Mouse (Mus musculus): ENCODE measurements around the gene Slc6a1. TPM values are rescaled to one million over a fixed set of nuclear protein-coding genes. Genes with fewer than 3 reads are reported as not detected.
A peak's percentile ranks its signal among the peaks of the same experiment; 100 is the strongest.

Gene Slc6a1
- polyA plus RNA-seq (2015; fragmentation: Nextera tagmentation; extraction: Ambion mirVana) = 0.09 and 0.14 TPM in 2 replicates

- under 1% methylated on average over 51 of the region's 51 CpGs for WGBS
- Histone ChIP-seq H3K36me3 (no peaks in the 10 kb centered on the region), H3K4me2 (peak within 1 kb of the TSS; percentile 49), H3K4me1 (peaks cover 6% of the 10 kb centered on the region), H3K9me3 (replicated peaks) (no peaks in the 10 kb centered on the region), H3K27me3 (peaks cover 89% of the 10 kb centered on the region), H3K9ac (no peak within 1 kb of the TSS), H3K4me3 (replicated peaks) (peak within 1 kb of the TSS; percentile 27), H3K27ac (no peak within 1 kb of the TSS)
- ATAC-seq (replicated peaks; ENCODE audit: low FRiP score) = peak; percentile 91
These were observed at the start of gene Slc6a1 for GRCm38 (mm10) chr6:114282469-114283277. Gene Slc6a1, plus strand, starts transcription at chr6:114282635.

- Histone ChIP-seq H3K4me3 (replicated peaks) (no peak overlapping the region), H3K36me3 (no peaks in the 10 kb centered on the region), H3K27me3 (peaks cover 4% of the 10 kb centered on the region; the same call in 1 of the 2 replicates), H3K9ac (no peak overlapping the region), H3K4me2 (no peak overlapping the region), H3K27ac (no peak overlapping the region), H3K9me3 (replicated peaks) (no peaks in the 10 kb centered on the region), H3K4me1 (no peaks in the 10 kb centered on the region)
- 22% methylated on average over 6 of the region's 6 CpGs for WGBS
- no peak for ATAC-seq (replicated peaks; ENCODE audit: low FRiP score)
These were observed 43.4 kb upstream of the Slc6a1 start for GRCm38 (mm10) chr6:114238892-114239644.

- Histone ChIP-seq H3K27me3 (peaks cover 3% of the 10 kb centered on the region; the same call in 1 of the 2 replicates), H3K4me2 (no peak overlapping the region), H3K27ac (no peak overlapping the region), H3K36me3 (no peaks in the 10 kb centered on the region), H3K4me1 (no peaks in the 10 kb centered on the region), H3K9me3 (replicated peaks) (no peaks in the 10 kb centered on the region), H3K9ac (no peak overlapping the region), H3K4me3 (replicated peaks) (no peak overlapping the region)
- WGBS = 74% methylated on average over 11 of the region's 11 CpGs
- ATAC-seq (replicated peaks; ENCODE audit: low FRiP score) = no peak
These were observed 36.8 kb upstream of the Slc6a1 start for GRCm38 (mm10) chr6:114245665-114246064.

- WGBS = 6% methylated on average over 5 of the region's 5 CpGs
- Histone ChIP-seq H3K4me2 (no peak overlapping the region), H3K27me3 (peaks cover 7% of the 10 kb centered on the region), H3K4me3 (replicated peaks) (no peak overlapping the region), H3K36me3 (no peaks in the 10 kb centered on the region), H3K4me1 (no peaks in the 10 kb centered on the region), H3K9me3 (replicated peaks) (no peaks in the 10 kb centered on the region), H3K9ac (no peak overlapping the region), H3K27ac (no peak overlapping the region)
- no peak for ATAC-seq (replicated peaks; ENCODE audit: low FRiP score)
These were observed 32.1 kb upstream of the Slc6a1 start for GRCm38 (mm10) chr6:114250311-114250710.

GRCm38 (mm10) chr6:114254927-114255326 lies 27.5 kb upstream of the Slc6a1 start:
- H3K27ac ChIP-seq = no peak overlapping the region
- no peaks in the 10 kb centered on the region for H3K36me3 ChIP-seq
- no peaks in the 10 kb centered on the region for H3K9me3 ChIP-seq (replicated peaks)
- H3K4me2 ChIP-seq = no peak overlapping the region
- H3K27me3 ChIP-seq = peaks cover 11% of the 10 kb centered on the region
- H3K9ac ChIP-seq = no peak overlapping the region
- 55% methylated on average over 14 of the region's 14 CpGs for WGBS
- ATAC-seq (replicated peaks; ENCODE audit: low FRiP score) = no peak
- no peak overlapping the region for H3K4me3 ChIP-seq (replicated peaks)
- no peaks in the 10 kb centered on the region for H3K4me1 ChIP-seq

GRCm38 (mm10) chr6:114257762-114258361 lies 24.6 kb upstream of the Slc6a1 start:
- 80% methylated on average over 1 of the region's 1 CpGs for WGBS
- no peaks in the 10 kb centered on the region for H3K36me3 ChIP-seq
- H3K4me2 ChIP-seq = no peak overlapping the region
- no peaks in the 10 kb centered on the region for H3K9me3 ChIP-seq (replicated peaks)
- H3K9ac ChIP-seq = no peak overlapping the region
- no peak overlapping the region for H3K4me3 ChIP-seq (replicated peaks)
- ATAC-seq (replicated peaks; ENCODE audit: low FRiP score) = no peak
- H3K27ac ChIP-seq = no peak overlapping the region
- no peaks in the 10 kb centered on the region for H3K4me1 ChIP-seq
- peaks cover 8% of the 10 kb centered on the region for H3K27me3 ChIP-seq

GRCm38 (mm10) chr6:114258661-114259193 lies 23.7 kb upstream of the Slc6a1 start:
- Histone ChIP-seq H3K27ac (no peak overlapping the region), H3K36me3 (no peaks in the 10 kb centered on the region), H3K27me3 (peaks cover 12% of the 10 kb centered on the region), H3K4me2 (no peak overlapping the region), H3K4me3 (replicated peaks) (no peak overlapping the region), H3K9me3 (replicated peaks) (no peaks in the 10 kb centered on the region), H3K9ac (no peak overlapping the region), H3K4me1 (no peaks in the 10 kb centered on the region)
- no peak for ATAC-seq (replicated peaks; ENCODE audit: low FRiP score)
- 58% methylated on average over 3 of the region's 3 CpGs for WGBS

- WGBS = 64% methylated on average over 6 of the region's 6 CpGs
- no peak for ATAC-seq (replicated peaks; ENCODE audit: low FRiP score)
- H3K9ac ChIP-seq = no peak overlapping the region
- no peak overlapping the region for H3K4me3 ChIP-seq (replicated peaks)
- no peak overlapping the region for H3K27ac ChIP-seq
- H3K36me3 ChIP-seq = no peaks in the 10 kb centered on the region
- peaks cover 29% of the 10 kb centered on the region for H3K27me3 ChIP-seq
- H3K9me3 ChIP-seq (replicated peaks) = no peaks in the 10 kb centered on the region
- H3K4me2 ChIP-seq = no peak overlapping the region
- no peaks in the 10 kb centered on the region for H3K4me1 ChIP-seq
These were observed 20.8 kb upstream of the Slc6a1 start for GRCm38 (mm10) chr6:114261609-114262008.

- WGBS = 40% methylated on average over 3 of the region's 3 CpGs
- ATAC-seq (replicated peaks; ENCODE audit: low FRiP score) = no peak
- H3K4me3 ChIP-seq (replicated peaks) = no peak overlapping the region
- no peaks in the 10 kb centered on the region for H3K4me1 ChIP-seq
- no peak overlapping the region for H3K4me2 ChIP-seq
- no peak overlapping the region for H3K27ac ChIP-seq
- H3K9ac ChIP-seq = no peak overlapping the region
- H3K9me3 ChIP-seq (replicated peaks) = no peaks in the 10 kb centered on the region
- H3K36me3 ChIP-seq = no peaks in the 10 kb centered on the region
- peaks cover 36% of the 10 kb centered on the region for H3K27me3 ChIP-seq
These were observed 18.4 kb upstream of the Slc6a1 start for GRCm38 (mm10) chr6:114264010-114264409.

GRCm38 (mm10) chr6:114264426-114264825 lies 18.0 kb upstream of the Slc6a1 start:
- H3K4me2 ChIP-seq = no peak overlapping the region
- H3K27me3 ChIP-seq = peaks cover 36% of the 10 kb centered on the region
- no peak overlapping the region for H3K4me3 ChIP-seq (replicated peaks)
- WGBS = 57% methylated on average over 5 of the region's 5 CpGs
- H3K9ac ChIP-seq = no peak overlapping the region
- no peaks in the 10 kb centered on the region for H3K9me3 ChIP-seq (replicated peaks)
- ATAC-seq (replicated peaks; ENCODE audit: low FRiP score) = no peak
- no peak overlapping the region for H3K27ac ChIP-seq
- no peaks in the 10 kb centered on the region for H3K4me1 ChIP-seq
- H3K36me3 ChIP-seq = no peaks in the 10 kb centered on the region

GRCm38 (mm10) chr6:114266273-114266672 lies 16.2 kb upstream of the Slc6a1 start:
- Histone ChIP-seq H3K36me3 (no peaks in the 10 kb centered on the region), H3K27me3 (peaks cover 42% of the 10 kb centered on the region), H3K27ac (no peak overlapping the region), H3K4me3 (replicated peaks) (no peak overlapping the region), H3K4me1 (no peaks in the 10 kb centered on the region), H3K9ac (no peak overlapping the region), H3K4me2 (no peak overlapping the region), H3K9me3 (replicated peaks) (no peaks in the 10 kb centered on the region)
- no peak for ATAC-seq (replicated peaks; ENCODE audit: low FRiP score)

- Histone ChIP-seq H3K9ac (no peak overlapping the region), H3K36me3 (no peaks in the 10 kb centered on the region), H3K27ac (no peak overlapping the region), H3K9me3 (replicated peaks) (no peaks in the 10 kb centered on the region), H3K27me3 (peaks cover 46% of the 10 kb centered on the region; the same call in 1 of the 2 replicates), H3K4me1 (no peaks in the 10 kb centered on the region), H3K4me2 (no peak overlapping the region), H3K4me3 (replicated peaks) (no peak overlapping the region)
- 44% methylated on average over 4 of the region's 4 CpGs for WGBS
- no peak for ATAC-seq (replicated peaks; ENCODE audit: low FRiP score)
These were observed 14.5 kb upstream of the Slc6a1 start for GRCm38 (mm10) chr6:114267979-114268378.

Measured in kidney, embryonic 15.5 days (tissue).